Mouse (Mus musculus) layer of hippocampus, postnatal 36 days (tissue): ENCODE measurements at regions not wholly inside any gene's neighbourhood (a gene's known extent, or its start where the extent isn't known, plus 50 kb on each side); places are given as distances from the start of the nearest gene placed in this dataset.

Source experiments
- DNase-seq, 2 experiments: peaks; one replicate each; pipeline ENCODE4 v3.0.0; 2022
- microRNA-seq, 2 experiments: library from miRNA; unstranded; fragments of <30 nt; microRNA quantifications; one replicate each; pipeline ENCODE4 v1.2.0; 2021

DNA sequence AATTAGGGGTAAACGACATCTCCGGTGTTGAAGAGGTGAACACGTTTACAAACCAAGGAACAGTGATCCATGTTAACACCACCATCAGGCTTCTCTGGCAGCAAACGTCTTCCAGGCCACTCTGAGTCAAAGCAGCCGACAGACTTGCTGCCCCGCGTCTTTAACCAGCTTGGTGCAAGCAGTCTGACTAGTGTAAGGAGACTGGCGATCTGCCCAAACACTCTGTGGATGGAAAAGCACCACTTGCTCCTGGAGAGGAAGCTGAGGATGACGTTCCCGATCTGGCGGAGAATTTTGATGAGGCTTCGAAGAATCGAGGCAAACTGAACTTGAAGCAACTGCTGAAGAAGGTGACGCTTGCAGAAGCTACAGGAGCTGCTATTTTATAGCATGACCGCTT is 57.5 kb upstream of the Med13l start:
- peak in 1 of 2 experiments; percentile 15 for DNase-seq

DNA sequence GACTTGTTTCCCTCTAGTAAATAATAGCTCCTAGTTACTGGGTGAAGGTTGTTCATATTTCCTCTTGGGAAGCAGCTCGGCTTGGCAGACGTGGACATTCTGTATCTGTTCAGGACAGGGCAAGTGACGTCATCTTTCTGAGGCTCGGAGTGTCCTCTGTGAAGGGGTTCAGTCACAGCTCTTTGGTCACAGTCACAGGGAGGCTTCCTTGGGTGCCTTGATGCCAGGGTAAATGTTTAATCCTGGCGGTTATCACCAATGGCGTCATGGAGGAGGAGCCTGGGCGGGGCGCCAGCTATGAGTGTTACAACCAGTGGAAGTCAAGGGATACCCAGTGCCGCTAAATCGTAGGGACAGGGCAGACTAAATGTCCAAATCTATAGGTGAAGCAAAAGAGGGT is 56.3 kb upstream of the Med13l start:
- no peak for DNase-seq

- no peak for DNase-seq
These were observed 55.6 kb upstream of the Med13l start for GRCm38 (mm10) chr5:118504926-118505325.

DNA sequence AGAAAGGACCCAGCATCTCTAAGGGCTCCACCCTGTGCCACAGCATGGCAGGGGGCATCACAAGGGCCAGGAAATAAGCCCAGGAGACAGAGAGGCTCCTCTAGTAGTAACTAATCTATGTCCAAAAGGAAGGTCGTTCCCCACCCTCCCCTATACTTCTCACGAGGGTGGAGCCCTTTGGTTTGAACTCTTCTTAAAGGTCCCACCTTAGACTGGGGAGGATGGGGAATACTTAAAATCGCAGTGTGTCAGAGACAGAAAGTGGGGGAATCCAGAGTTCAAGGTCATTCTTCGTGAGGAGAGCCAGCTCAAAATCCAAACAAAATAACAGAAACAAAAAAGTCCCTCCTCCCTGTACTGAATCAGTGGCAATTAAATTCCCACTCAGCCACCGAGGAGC is 50.6 kb upstream of the Med13l start:
- DNase-seq, result no peak

Small RNAs in the stretch of these regions (microRNA-seq; reads per million reads assigned to microRNA genes)
- gene Gm26455, result 0 reads per million in 2 experiments
